Mouse (Mus musculus) kidney, postnatal 4 days (tissue): Measurements from ENCODE around the gene Zfp821.
A peak's percentile ranks its signal among the peaks of the same experiment; 100 is the strongest.

Source experiments
- DNase-seq, 2 experiments: peaks; one replicate each; pipeline ENCODE4 v3.0.0; 2021; ENCODE audit warnings: mixed read lengths in 2 of 2

The Zfp821 gene

GRCm38 (mm10) chr8:109705320-109706075, at the start of gene Zfp821:
TSS of gene Zfp821 (plus strand) at chr8:109705546.
- peak; percentile 96 to 97 for DNase-seq

DNA sequence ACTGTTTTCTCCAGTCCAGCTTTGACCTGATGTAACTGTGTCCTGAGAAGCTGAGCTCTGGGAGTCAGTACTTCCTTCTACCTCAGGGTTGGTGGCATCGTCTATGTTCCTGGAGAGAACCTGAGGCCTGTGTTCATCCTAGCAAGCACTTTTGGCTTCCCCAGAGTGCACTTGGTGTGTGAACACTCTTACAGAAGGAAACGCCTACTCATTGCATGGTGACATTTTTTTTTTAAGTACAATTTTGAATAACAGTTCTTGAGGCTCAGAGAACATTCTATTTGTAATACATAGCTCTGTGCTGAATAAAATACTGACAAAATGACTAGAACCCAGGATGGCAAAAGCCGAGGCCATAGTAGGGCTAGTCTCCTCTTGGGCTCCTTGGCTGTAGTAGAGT, 48.5 kb upstream of the Zfp821 start:
- DNase-seq = no peak

DNA sequence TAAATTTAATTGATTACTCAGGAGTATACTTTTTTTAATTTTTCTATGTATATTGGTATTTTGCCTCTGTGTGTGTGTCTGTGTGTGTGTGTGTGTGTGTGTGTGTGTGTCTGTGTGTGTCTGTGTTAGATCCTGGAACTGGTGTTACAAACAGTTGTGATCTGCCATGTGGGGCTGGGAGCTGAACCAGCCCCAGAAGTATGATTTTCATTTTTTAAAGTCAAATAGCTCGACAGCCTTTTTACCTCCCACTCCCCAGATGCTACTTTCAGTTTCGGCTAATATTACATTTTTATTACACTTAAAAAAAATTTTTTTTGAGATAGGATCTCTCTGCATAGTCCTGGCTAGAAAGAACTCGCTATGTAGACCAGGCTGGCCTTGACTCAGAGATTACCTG, 43.0 kb upstream of the Zfp821 start:
- DNase-seq = no peak

DNA sequence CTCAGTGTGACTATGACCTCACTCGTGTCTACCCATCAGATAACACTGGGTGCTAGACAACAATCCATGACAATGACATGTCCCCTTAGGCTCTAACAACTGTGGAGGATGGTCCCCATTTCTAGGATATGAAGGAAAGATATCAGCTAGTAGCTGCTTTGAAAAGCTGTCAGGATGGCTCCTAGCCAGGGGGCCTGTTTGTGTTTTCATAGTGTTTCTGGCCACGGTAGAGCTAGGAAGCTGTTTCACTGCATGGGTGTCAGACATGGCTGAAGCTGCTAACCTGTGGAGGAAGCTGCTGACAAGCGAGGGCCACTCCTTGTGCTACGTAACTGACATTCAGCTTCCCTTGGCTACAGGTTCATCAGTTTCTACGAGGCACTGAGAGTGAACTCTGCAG, 38.7 kb upstream of the Zfp821 start:
- DNase-seq = no peak

GRCm38 (mm10) chr8:109672656-109673055, 32.7 kb upstream of the Zfp821 start:
- no peak for DNase-seq

DNA sequence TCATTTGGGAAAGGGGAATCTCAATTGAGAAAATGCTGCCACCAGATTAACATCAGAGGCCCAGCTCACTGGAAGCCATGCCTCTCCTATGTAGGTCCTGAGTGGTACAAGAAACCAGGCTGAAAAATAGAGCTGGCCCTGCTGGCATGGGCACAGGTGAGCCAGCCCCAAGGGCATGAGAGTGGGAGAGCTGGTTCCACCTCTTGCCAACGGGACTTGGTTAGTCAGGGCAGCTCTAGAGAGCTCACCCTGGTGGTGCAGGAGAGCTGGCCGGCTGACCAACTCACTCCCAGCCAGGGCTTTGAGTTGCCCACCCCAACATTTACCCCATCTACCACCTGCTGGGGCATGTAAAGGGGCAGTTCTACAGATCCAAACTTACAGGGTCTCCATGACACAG, 31.8 kb upstream of the Zfp821 start:
- DNase-seq = peak; percentile 25 to 27

DNA sequence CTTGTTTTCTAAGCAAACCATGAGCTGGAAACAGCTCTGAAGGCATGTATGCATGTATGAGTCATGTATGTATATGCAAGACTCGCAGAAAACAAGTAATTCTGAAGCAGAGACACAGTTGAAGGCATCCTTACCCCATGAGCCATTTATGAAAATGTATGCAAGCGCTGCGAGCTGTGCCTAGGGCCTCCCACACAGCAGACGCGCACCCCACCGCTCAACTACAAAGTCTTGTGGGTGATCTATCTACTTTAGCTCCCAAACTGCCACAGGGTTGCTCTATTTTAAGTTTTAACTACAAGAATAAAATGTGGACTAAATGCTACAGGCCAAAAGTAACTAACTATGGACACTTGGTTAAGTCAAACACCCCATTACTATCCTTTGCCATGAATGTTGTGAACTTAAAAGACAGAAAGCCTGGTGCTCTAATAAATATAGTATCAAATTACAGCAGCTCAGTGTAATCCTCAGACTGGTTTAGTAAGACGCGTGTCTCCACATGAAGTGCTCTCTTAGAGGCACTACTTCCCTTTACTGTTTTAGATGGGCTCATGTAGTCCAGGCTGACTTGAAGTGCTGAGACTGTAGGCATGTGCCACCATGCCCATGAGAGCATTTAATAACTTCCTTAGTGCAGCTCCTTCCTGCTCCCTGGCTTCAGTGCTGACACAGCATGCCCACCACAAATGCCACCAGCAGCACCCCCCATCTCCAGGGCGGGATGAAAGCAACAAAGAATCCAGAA, 29.3 kb upstream of the Zfp821 start:
- DNase-seq = no peak

- no peak for DNase-seq
Measured at GRCm38 (mm10) chr8:109681535-109681934, 23.8 kb upstream of the Zfp821 start.

GRCm38 (mm10) chr8:109682120-109682519, 23.2 kb upstream of the Zfp821 start:
- DNase-seq = no peak

DNA sequence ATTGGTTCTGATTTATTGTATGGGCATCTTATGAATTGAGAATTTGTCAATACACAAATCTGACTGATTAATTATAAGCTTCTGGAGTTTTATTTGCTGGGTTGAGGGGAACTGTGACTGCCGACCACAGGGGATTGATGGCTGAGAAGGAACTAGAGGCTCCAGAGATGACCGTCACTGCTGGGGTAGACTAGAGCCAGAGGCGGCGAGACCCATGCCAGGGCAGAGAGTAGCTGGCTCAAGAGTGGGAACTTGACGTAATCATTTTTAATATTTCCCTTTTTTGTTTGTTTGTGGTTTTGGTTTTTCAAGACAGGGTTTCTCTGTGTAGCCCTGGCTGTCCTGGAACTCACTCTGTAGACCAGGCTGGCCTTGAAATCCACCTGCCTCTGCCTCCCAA, 18.1 kb upstream of the Zfp821 start:
- no peak for DNase-seq

DNA sequence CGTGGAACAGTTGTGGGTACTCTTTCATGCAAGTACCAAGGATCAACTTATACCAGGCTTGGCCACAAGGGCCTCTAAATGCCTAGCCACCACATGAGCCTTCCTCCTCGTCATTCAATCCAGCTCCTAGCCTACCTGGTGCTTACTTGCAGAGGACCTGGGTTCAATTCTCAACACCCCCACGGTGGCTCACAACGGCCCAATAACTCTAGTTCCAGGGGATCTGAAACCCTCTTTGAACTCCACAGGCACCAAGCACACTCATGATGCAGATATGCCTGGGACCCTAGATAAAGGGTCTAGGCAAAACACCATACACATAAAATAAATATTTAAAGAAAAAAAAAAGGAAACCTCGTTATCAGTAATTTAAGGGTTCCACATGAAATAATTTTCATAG, 13.6 kb upstream of the Zfp821 start:
- peak in 1 of 2 experiments; percentile 16 for DNase-seq

DNA sequence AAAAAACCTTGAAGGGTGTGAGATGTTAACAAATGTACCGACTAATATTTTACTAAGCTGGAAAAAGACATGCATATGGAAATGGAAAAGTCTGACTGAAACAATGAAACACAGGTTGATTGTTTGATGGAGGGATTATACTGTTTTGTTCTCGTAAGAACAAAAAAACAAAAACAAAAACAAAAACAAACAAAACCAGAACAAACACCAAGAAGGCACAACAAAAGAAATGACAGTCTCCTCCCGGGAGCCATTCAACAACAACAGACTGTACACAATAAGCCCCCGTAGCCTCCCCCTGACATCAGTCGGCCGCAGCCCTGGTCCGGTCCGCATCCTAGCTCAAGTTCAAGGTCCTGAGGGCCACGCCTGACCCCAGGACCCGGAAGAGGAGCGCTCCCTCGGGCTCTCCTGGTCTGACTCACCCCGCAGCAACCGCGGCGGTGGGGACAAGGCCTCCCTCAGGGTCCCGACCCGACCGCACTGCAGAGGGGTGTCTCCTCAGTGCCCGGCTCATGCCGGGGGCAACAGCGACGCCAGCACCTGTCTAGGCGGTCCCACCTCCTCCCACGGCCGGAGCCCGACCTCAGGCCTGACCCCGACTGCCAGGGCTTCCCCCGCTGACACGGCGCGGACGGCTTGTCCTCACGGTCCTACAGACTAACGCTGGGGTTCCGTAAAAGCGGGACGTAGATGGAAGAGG, 12.8 kb upstream of the Zfp821 start:
- no peak for DNase-seq

DNA sequence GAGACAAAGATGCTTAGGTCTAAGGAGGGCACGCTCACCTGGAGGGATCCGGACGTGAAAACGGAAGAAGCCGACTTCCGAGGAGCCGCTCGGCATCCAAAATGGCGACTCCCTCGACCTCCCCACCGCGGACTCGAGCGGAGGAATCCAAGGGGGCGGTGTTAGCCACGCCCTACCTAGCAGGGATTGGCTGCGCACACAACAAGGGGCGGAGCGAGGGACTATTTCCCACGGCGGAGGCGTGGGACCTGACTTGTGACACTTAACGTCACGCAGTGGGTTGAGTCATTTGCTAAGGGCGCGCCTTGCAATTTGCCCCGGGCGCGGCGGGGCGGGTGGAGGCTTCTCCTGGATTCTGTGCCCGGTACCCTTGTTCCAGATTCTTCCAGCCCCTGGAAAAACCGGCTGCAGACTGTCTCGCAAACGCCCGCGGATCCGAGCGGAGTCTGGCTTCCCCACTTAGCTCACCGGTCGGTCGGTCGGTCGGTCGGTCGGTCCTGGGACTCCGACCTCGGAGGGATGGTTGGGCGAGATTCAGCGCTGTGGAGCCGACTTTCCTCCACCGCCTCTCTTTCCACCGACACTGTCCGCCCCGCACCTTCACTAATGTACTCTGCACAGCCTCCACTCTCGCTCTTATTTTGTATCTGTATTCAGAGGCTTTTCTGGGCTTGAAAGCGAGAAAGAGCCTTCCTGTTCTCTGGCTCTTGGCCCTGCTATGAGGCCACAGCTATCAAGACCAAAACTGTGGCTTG, 12.0 kb upstream of the Zfp821 start, which contains the start of gene Ist1:
Gene Ist1 (minus strand): TSS at position 115 of the 755 bp plus-strand sequence.
- DNase-seq = peak; percentile 99

- no peak for DNase-seq
Measured at GRCm38 (mm10) chr8:109694154-109694553, 11.2 kb upstream of the Zfp821 start.

- no peak for DNase-seq
Measured at GRCm38 (mm10) chr8:109697754-109698153, 7.6 kb upstream of the Zfp821 start.

DNA sequence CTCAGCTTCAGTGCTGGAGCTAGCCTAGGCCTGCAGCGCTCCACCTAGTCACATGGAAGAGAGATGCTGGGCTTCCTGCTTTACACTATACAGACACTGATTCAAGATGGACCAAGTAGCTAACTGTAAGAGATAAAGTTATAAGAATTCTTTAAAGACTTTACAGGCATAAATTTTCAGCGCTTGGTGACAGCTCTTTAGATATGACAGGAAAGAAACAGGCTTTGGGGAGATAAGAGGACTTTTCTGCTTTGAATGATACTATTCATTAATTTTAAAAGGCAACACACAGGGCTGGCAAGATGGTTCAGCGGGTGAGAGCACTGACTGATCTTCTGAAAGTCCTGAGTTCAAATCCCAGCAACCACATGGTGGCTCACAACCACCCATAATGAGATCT, 6.9 kb upstream of the Zfp821 start:
- DNase-seq = no peak

- DNase-seq = no peak
Measured at GRCm38 (mm10) chr8:109704565-109705319, 604 bp upstream of the Zfp821 start.

- peak in 1 of 2 experiments; percentile 16 for DNase-seq
Measured at GRCm38 (mm10) chr8:109706076-109706873, 929 bp downstream of the Zfp821 start.

GRCm38 (mm10) chr8:109706874-109707237, 1.5 kb downstream of the Zfp821 start:
- DNase-seq = peak; percentile 90 to 92

GRCm38 (mm10) chr8:109707921-109708320, 2.6 kb downstream of the Zfp821 start:
- DNase-seq = no peak

DNA sequence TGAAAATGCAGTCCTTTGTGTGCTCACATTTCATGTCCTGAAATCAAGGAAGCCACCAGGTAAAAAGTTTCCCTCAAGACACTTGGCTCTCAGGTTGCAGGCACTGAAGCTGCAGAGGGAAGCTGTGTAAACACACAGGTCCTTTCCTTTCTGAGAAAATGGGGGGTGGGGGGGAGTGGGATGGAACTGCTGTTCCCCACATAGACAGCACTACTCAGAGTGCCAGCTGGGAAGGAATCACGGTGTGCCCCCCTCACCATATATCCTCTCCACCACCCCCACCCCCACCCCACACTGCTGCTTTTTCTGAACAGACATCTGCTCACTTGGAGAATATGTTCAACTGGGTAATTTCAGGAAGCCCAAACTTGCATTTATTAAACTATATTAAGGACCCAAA, 7.2 kb downstream of the Zfp821 start:
- no peak for DNase-seq
